Mouse (Mus musculus) lung, adult 10 weeks (tissue): ENCODE data around the gene Bahd1. TPM values are rescaled to one million over a fixed set of nuclear protein-coding genes. Genes with fewer than 3 reads are reported as not detected.

Experiments
- polyA plus RNA-seq: library from polyadenylated mRNA; stranded (reverse); fragments of 350-450 nt; fragmentation: Illumina TruSeq; extraction: RNeasy Lipid Tissue Mini Kit (QIAGEN cat#74804); gene quantifications from one replicate; pipeline ENCODE4 v1.2.3, GENCODE M21; 2014; ENCODE audit warnings: low read depth, low replicate concordance; ENCODE audit not compliant: insufficient read depth

Gene Bahd1
- 8.7 TPM for polyA plus RNA-seq

GRCm38 (mm10) chr2:118899981-118900825 lies at the start of gene Bahd1:
Gene Bahd1, plus strand, starts transcription at chr2:118900377.

GRCm38 (mm10) chr2:118861454-118862339 lies 38.5 kb upstream of the Bahd1 start, which contains the start of gene Ivd:
Gene Ivd, plus strand, starts transcription at chr2:118861954.

GRCm38 (mm10) chr2:118926361-118926997 lies 26.3 kb downstream of the Bahd1 start, which contains the start of gene Chst14:
Gene Chst14, plus strand, starts transcription at chr2:118926496.

Other genes with a start within 250 kb of the Bahd1 start
- gene Pak6, start 237.1 kb upstream of the Bahd1 start, polyA plus RNA-seq = 0.85 TPM
- gene Ankrd63, start 196.4 kb upstream of the Bahd1 start, polyA plus RNA-seq = 4.3 TPM
- 8.0 TPM for gene Plcb2, start 171.9 kb upstream of the Bahd1 start, polyA plus RNA-seq
- 25.4 TPM for gene Inafm2, start 154.6 kb upstream of the Bahd1 start, polyA plus RNA-seq
- 13.2 TPM for gene Ccdc9b, start 137.7 kb upstream of the Bahd1 start, polyA plus RNA-seq
- gene Phgr1, start 127.6 kb upstream of the Bahd1 start, polyA plus RNA-seq = 6.8 TPM
- gene Disp2, start 120.7 kb upstream of the Bahd1 start, polyA plus RNA-seq = 5.2 TPM
- 1.7 TPM for gene Knstrn, start 86.4 kb upstream of the Bahd1 start, polyA plus RNA-seq
- gene Ivd, start 38.4 kb upstream of the Bahd1 start, polyA plus RNA-seq = 57.5 TPM
- gene Chst14, start 26.1 kb downstream of the Bahd1 start, polyA plus RNA-seq = 10.3 TPM
- 14.1 TPM for gene Ccdc32, start 129.0 kb downstream of the Bahd1 start, polyA plus RNA-seq
- 1.1 TPM for gene Rpusd2, start 134.4 kb downstream of the Bahd1 start, polyA plus RNA-seq
- 0.06 TPM for gene Knl1, start 146.7 kb downstream of the Bahd1 start, polyA plus RNA-seq
- 0.85 TPM for gene Rad51, start 212.4 kb downstream of the Bahd1 start, polyA plus RNA-seq